Mouse (Mus musculus): ENCODE measurements around the gene Mis12. TPM values are rescaled to one million over a fixed set of nuclear protein-coding genes. Genes with fewer than 3 reads are reported as not detected.

The Mis12 gene
- total RNA-seq, 2 experiments from 2014 or later = 5.0 to 6.7 TPM

DNA sequence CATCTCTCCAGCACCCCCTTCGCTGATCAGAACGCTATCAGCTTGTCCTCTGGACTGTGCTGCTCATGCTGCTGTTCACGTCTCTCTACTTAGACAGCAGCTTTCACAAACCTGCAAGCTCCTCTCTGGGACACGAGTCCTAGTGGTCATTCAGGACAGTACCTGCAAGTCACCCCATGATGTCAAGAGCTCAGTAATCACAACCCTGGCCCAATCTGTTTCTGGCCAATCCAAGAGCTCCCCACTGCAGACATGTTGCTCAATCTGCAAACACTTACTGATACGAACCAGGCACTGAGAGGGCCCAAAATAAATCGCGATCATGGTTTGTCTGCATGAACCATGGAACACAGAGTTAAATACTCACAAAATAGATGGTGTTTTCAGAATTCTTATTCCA, 6.7 kb upstream of the Mis12 start:
- DNase-seq (ENCODE audit: low spot score) = no peak

DNA sequence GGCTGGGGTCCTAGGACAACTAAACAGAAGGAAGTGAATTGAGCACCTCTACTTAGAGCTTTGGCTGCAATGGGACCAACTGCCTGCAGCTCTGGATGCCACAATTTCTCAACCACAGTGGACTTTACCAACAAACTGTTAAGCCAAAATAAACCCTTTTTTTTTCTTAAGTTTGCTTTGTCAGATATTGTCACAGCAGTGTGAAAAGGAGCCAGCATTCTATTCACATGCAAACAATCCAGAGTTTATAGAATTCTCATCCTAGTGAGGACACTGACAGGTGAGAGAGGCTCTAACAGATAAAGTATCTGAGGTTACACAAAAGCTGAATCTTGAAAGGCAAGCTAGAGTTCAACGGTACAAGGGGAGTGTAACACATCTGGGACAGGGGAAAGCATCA, 2.4 kb upstream of the Mis12 start:
- DNase-seq (ENCODE audit: low spot score) = no peak

DNA sequence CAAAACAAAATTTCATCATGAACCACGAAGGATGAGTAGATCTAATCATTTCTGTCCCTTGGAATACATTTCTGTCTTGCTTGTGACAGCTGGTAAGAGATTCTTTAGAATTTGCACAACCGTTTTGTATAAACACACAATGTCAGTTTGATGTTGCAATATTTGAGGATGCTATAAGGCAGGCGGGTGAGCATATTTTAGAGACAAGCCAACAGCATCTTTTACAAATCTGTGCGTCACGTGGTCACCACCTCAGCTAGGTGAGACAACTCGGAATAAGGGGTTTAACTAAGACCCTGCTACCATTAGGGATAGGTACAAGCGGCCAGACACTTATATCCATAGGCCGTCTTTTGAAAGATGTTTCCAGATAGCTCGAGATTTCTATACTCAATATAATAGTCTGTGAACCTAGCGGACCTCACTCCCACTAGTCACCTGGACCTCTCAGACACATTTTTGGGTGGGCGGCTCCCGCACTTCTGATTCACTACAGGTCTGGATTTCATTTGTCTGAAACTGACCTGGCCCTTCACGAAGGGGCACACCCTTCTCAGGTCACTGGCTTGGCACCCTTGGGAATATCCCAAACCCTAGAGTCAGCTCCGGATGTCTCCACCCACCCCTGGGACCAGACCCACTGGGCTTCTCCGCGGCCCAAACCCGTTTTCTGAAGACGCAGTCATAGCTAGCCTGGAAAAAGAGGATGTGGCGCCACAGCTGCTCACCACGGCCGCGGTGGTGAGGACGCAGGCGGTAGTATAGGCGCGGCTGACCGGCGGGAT, 803 bp upstream of the Mis12 start:
- no peak for DNase-seq (ENCODE audit: low spot score)

DNA sequence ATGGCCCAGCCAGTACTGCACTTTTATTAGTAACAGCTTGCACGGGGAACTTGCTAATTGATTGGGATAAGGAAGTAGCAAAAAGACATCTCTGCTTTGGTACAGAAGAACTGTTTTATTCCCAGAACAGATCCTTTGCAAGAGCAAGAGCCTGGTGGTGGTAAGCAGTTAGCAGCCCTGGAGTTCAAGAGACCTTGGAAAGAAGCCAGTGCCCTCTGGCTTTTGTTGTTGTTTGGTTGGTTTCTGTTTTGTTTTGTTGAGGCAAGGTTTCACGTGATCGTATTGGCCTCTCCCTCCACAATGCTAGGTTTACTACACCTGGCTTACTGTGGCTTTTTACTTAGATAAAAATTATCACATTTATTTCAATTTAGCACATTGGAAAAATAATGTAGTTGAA, 8.9 kb downstream of the Mis12 start:
- no peak for DNase-seq (ENCODE audit: low spot score)

DNA sequence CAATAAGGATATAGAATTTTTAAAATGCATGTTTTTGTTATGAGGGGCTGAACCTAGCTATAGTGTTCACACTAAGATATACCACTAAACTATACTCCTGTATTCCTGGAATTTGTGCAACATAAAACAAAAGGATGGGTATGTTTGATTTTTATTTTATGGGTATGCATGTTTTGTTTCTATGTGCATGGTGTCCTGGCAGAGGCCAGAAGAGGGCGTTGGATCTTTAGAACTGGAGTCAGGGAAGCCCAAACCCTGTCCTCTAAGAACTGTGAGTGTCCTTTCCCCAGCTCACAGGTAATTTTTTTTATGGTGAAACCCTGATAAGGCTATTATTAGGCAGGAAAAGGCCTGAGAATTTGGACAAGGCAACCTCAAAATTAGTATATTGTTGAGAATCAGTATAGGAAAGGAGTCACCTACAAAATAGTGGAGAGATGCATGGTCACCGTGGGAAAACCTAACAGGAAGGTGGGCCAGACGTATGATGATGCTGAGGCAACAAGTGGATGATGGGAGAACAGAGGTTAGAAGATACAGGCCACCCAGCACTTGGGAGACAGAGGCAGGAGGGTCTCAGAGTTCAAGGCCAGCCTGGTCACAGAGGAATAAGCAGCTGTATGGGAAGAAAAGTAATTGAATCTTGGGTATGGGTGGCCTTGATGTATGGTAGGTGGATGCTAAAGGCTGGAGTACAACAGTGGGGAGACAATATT, 10.2 kb downstream of the Mis12 start:
- DNase-seq (ENCODE audit: low spot score) = no peak

DNA sequence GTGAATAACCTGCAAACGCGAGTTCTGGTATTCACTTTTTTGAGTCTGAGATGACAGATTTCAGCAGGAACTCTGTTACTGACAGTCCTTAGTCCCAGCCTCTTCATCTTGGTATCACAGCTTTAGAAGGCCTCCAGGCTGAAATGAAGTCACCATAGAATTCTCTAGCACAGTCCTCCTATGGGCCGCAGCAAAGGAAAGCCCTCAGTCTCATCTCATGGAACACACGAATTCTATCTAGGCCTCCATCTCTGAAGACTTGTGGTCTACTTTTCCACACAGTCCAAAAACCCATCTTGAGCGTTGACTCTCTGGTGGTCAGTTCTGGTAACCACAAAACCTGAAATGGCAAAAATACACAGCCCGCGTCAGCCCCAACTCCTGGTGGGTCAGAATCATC, 12.7 kb downstream of the Mis12 start:
- DNase-seq (ENCODE audit: low spot score) = no peak

DNA sequence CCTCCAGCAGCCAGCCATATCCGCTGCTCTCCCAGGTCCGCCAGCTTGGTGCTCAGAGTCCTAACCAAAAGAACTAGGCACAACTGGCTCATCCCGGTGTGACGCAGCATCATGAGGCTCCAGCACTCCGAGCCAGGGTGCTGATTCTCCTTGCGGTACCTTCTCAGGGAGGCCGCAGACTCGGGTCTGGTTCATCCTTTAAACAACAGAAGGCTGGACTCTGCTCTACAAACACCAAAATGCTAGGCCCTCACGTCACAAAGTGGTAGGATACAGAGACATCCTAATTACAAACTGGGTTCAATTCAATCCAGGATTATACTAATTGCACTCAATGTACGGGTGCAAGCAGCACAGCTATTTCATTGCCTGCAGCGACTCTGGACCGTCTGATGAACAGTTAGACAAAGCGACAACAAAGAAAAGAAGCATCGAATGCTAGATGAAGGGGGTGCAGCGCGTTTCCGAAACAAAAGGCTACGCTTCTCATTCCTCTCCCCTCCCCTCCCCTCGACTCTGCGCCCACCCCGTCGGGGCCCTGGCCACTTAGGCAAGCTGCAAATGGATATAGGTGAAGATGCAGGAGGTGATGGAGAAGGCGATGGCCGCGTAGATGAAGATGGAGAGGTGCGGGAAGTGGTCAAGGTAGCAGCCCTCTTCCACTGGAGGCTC, 13.2 kb downstream of the Mis12 start:
- DNase-seq (ENCODE audit: low spot score) = no peak

DNA sequence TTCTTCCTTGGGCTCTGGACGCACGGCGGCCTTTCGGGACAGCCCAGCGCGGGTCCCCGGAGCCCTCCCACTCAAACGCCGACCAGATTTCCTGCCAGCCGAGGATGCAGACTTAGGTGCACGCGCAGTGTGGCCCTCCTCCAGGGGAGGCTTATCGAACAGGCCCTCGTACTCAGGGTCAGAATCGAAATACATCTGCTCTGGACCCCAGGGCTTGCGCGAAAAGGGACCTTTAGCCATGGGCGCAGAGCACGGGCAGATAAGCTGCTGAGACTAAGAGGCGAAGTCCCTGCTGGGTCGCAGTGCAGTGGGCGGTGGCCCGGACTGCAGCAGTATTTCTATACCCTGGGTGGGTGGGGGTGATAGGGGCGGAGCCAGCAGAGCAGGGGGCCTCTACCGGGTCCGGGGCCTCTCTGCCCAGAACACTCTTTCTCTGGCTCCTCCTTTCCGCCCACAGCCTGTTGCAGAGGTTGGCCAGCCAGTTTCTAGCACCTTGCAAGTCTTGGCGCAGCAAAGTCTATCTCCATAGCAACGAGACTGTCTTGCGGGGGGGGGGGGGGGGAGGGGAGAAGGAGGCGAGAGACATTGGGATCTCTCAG, 13.9 kb downstream of the Mis12 start, which contains the start of gene 6330403K07Rik:
6330403K07Rik (minus strand) TSS at position 351 of the 599 bp plus-strand sequence.
- DNase-seq (ENCODE audit: low spot score) = no peak

DNA sequence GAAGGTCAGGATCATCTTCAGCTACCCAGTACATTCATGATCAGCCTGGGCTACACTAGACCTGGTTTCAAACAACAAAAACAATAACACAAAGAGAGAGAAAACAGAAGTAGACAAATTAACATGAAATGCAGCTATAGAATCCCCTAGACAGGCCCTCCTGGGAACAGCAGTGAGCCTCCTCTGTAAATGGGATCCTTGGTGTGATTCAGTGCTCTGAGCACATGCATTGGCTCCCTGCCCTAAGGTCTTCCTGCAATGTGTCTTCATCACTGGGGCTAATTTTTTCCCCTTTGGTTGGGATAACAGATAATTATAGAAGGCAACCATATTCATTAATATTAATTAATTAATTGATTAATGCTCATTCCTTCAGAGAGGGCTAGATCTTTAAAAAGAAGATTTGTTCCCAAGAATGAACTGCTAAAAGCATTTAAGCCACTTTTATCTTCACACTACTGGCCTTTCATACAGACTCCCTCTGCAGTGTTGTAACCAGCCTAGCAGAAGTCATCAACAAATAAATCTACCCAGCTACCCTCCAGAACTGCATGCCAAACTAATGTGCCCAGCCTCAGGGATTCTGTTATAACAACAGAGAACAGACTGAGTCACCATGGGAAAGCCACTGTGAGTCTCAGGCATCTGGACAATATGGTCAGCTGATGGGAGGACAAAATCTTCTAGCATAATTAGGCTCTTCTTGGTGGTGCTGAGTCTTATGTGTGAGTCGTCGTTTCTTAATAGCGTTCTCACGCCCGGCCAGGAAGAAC, 20.3 kb downstream of the Mis12 start:
- DNase-seq (ENCODE audit: low spot score) = no peak

DNA sequence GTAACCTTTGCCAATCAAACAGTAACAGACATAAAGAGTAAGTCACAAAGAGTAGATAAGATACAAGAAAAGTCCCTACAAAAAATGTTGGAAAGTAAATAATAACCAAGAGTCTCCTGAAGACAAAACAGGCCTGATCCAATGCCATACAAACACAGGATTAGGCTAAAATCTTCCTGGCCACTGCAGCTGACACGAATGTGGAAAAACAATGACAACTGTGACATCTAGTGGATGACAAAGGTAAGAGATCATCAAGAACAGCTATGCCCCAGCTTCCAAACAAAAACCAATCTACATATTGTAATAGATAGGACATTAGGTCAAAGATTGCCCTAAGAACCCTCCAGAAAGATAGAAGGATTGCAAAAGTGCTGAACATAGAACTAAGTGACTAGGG, 33.1 kb downstream of the Mis12 start:
- no peak for DNase-seq (ENCODE audit: low spot score)

DNA sequence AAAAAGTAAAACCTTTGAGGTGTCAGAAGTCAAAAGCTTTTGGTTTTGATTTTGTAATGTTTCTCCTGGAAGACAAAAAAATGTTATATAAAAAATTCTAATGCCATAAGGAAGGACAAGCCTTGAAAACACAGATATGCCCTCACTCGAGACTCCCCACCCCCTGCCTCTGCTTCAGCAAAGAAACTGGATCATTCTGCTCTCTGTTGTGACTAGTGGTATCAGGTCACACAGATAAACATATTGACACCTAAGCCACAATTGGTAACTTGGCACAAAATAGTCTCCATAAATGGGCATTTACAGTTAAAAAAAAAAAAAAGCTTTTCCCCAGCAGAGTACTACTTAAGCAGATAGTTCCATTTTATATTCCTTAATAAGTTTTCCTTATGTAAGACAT, 56.9 kb downstream of the Mis12 start:
- DNase-seq (ENCODE audit: low spot score) = no peak

Other genes starting within 250 kb of the Mis12 start
- gene Scimp, start 207.0 kb upstream of the Mis12 start, total RNA-seq (2021) = not detected
- gene Rabep1, start 174.8 kb upstream of the Mis12 start, total RNA-seq (2021) = 10 to 100 TPM; 36.6 to 39.7 TPM
- gene Nup88, start 49.6 kb upstream of the Mis12 start, total RNA-seq (2021) = 10 to 100 TPM; 31.7 to 33.8 TPM
- 10 to 100 TPM; 13.6 TPM for gene Rpain, start 49.4 kb upstream of the Mis12 start, total RNA-seq (2021)
- 100 to 1,000 TPM; 120 TPM for gene C1qbp, start 36.6 kb upstream of the Mis12 start, total RNA-seq (2021)
- 1 to 10 TPM; 6.1 to 7.6 TPM for gene Dhx33, start 15.2 kb upstream of the Mis12 start, total RNA-seq (2021)
- gene Derl2, start 230 bp downstream of the Mis12 start, total RNA-seq (2021) = 10 to 100 TPM; 14.2 TPM
- gene 6330403K07Rik, start 13.9 kb downstream of the Mis12 start, total RNA-seq (2021) = under 1 TPM in 1 of 2 experiments, not detected in 1; 0.16 TPM
- gene Nlrp1a, start 125.1 kb downstream of the Mis12 start, total RNA-seq (2021) = under 1 TPM; 0.12 to 0.23 TPM
- gene Nlrp1b, start 211.1 kb downstream of the Mis12 start, total RNA-seq (2021) = under 1 TPM; 0.07 to 0.09 TPM

Data from gastrocnemius, adult 18-20 months (tissue).